Mouse (Mus musculus): ENCODE data around the gene Prune2.
"Not testable (repeated sequence)": the region's sequence is repeated elsewhere in the genome, so short reads cannot be mapped to it uniquely, and the experiment has no call there.

Gene Prune2

GRCm38 (mm10) chr19:17125380-17125779, 169.5 kb downstream of the Prune2 start:
- DNase-seq (ENCODE audit: low read depth): no peak

- DNase-seq (ENCODE audit: low read depth): no peak
Observed at GRCm38 (mm10) chr19:17130544-17130943, 174.6 kb downstream of the Prune2 start.

GRCm38 (mm10) chr19:17136677-17137460, 181.0 kb downstream of the Prune2 start:
- peak; percentile 33 for DNase-seq (ENCODE audit: low read depth)

GRCm38 (mm10) chr19:17137656-17138055, 181.7 kb downstream of the Prune2 start:
- DNase-seq (ENCODE audit: low read depth): no peak

- DNase-seq (ENCODE audit: low read depth): no peak
Observed at GRCm38 (mm10) chr19:17138144-17138915, 182.4 kb downstream of the Prune2 start.

- DNase-seq (ENCODE audit: low read depth): no peak
Observed at GRCm38 (mm10) chr19:17140016-17140914, 184.3 kb downstream of the Prune2 start.

GRCm38 (mm10) chr19:17143245-17143644, 187.3 kb downstream of the Prune2 start:
- no peak for DNase-seq (ENCODE audit: low read depth)

GRCm38 (mm10) chr19:17144205-17144604, 188.3 kb downstream of the Prune2 start:
- no peak for DNase-seq (ENCODE audit: low read depth)

GRCm38 (mm10) chr19:17150064-17150463, 194.1 kb downstream of the Prune2 start:
- no peak for DNase-seq (ENCODE audit: low read depth)

- no peak for DNase-seq (ENCODE audit: low read depth)
Observed at GRCm38 (mm10) chr19:17151781-17152180, 195.9 kb downstream of the Prune2 start.

- DNase-seq (ENCODE audit: low read depth): no peak
Observed at GRCm38 (mm10) chr19:17152461-17152860, 196.5 kb downstream of the Prune2 start.

- no peak for DNase-seq (ENCODE audit: low read depth)
Observed at GRCm38 (mm10) chr19:17153911-17154639, 198.2 kb downstream of the Prune2 start.

- no peak for DNase-seq (ENCODE audit: low read depth)
Observed at GRCm38 (mm10) chr19:17155216-17155615, 199.3 kb downstream of the Prune2 start.

GRCm38 (mm10) chr19:17159676-17160075, 203.8 kb downstream of the Prune2 start:
- no peak for DNase-seq (ENCODE audit: low read depth)

- no peak for DNase-seq (ENCODE audit: low read depth)
Observed at GRCm38 (mm10) chr19:17160231-17160630, 204.3 kb downstream of the Prune2 start.

GRCm38 (mm10) chr19:17163511-17163953, 207.6 kb downstream of the Prune2 start:
- peak; percentile 76 for DNase-seq (ENCODE audit: low read depth)

GRCm38 (mm10) chr19:17166288-17166687, 210.4 kb downstream of the Prune2 start:
- no peak for DNase-seq (ENCODE audit: low read depth)

GRCm38 (mm10) chr19:17168186-17168585, 212.3 kb downstream of the Prune2 start:
- no peak for DNase-seq (ENCODE audit: low read depth)

- no peak for DNase-seq (ENCODE audit: low read depth)
Observed at GRCm38 (mm10) chr19:17169746-17170145, 213.8 kb downstream of the Prune2 start.

GRCm38 (mm10) chr19:17174501-17174900, 218.6 kb downstream of the Prune2 start:
- not testable (repeated sequence) for DNase-seq (ENCODE audit: low read depth)

- no peak for DNase-seq (ENCODE audit: low read depth)
Observed at GRCm38 (mm10) chr19:17180506-17180905, 224.6 kb downstream of the Prune2 start.

Measured in induced T-regulatory cell, adult 2 months (primary cell).